Mouse (Mus musculus) gastrocnemius, adult 18-20 months (tissue): ENCODE results near the gene Cacybp. TPM values are rescaled to one million over a fixed set of nuclear protein-coding genes. Genes with fewer than 3 reads are reported as not detected.
A peak's percentile ranks its signal among the peaks of the same experiment; 100 is the strongest.

ENCODE experiments used
- DNase-seq: peaks from one replicate; pipeline ENCODE4 v3.0.0; 2021; ENCODE audit warnings: low spot score
- long read RNA-seq, 2 experiments: library from polyadenylated mRNA; stranded (forward); transcript quantifications; one replicate each; pipeline ENCODE4 v2.0.0; 2021
- total RNA-seq, 2 experiments: library from RNA; stranded (reverse); gene quantifications; 2 replicates each; pipeline ENCODE4 v1.2.3; 2021

Gene Cacybp
- 10 to 100 TPM; 55.7 to 56.1 TPM for total RNA-seq
- long read RNA-seq, experiment 1, transcript Cacybp-201 (6 exons, 2,098 nt) = major isoform, 113 of 116 reads
- long read RNA-seq, experiment 1, partial matches to known transcripts = 2 of 116 reads
- long read RNA-seq, experiment 1, other reads (novel, unspliced or antisense) = 1 of 116 reads
- long read RNA-seq, experiment 2, transcript Cacybp-201 (6 exons, 2,098 nt) = major isoform, 81 of 84 reads
- long read RNA-seq, experiment 2, partial matches to known transcripts = 0 of 84 reads
- long read RNA-seq, experiment 2, other reads (novel, unspliced or antisense) = 3 of 84 reads

GRCm38 (mm10) chr1:160212703-160213669, at the start of gene Cacybp:
Gene Cacybp, minus strand, starts transcription at chr1:160212875.
- DNase-seq = peak; percentile 100

GRCm38 (mm10) chr1:160262415-160262814, 49.7 kb upstream of the Cacybp start:
- no peak for DNase-seq

- no peak for DNase-seq
Measured at GRCm38 (mm10) chr1:160261849-160262248, 49.2 kb upstream of the Cacybp start.

GRCm38 (mm10) chr1:160260605-160261004, 47.9 kb upstream of the Cacybp start:
- no peak for DNase-seq

- no peak for DNase-seq
Measured at GRCm38 (mm10) chr1:160259884-160260283, 47.2 kb upstream of the Cacybp start.

- no peak for DNase-seq
Measured at GRCm38 (mm10) chr1:160253108-160253507, 40.4 kb upstream of the Cacybp start.

- DNase-seq = no peak
Measured at GRCm38 (mm10) chr1:160251388-160252007, 38.8 kb upstream of the Cacybp start.

- DNase-seq = no peak
Measured at GRCm38 (mm10) chr1:160250782-160251181, 38.1 kb upstream of the Cacybp start.

- no peak for DNase-seq
Measured at GRCm38 (mm10) chr1:160249786-160250185, 37.1 kb upstream of the Cacybp start.

GRCm38 (mm10) chr1:160247473-160247872, 34.8 kb upstream of the Cacybp start:
- no peak for DNase-seq

GRCm38 (mm10) chr1:160246844-160247243, 34.2 kb upstream of the Cacybp start:
- no peak for DNase-seq

- no peak for DNase-seq
Measured at GRCm38 (mm10) chr1:160245954-160246353, 33.3 kb upstream of the Cacybp start.

GRCm38 (mm10) chr1:160244689-160245088, 32.0 kb upstream of the Cacybp start:
- DNase-seq = no peak

- DNase-seq = no peak
Measured at GRCm38 (mm10) chr1:160240091-160240490, 27.4 kb upstream of the Cacybp start.

GRCm38 (mm10) chr1:160238852-160239443, 26.3 kb upstream of the Cacybp start:
- no peak for DNase-seq

- DNase-seq = no peak
Measured at GRCm38 (mm10) chr1:160237981-160238380, 25.3 kb upstream of the Cacybp start.

- peak; percentile 19 for DNase-seq
Measured at GRCm38 (mm10) chr1:160233921-160234320, 21.2 kb upstream of the Cacybp start.

GRCm38 (mm10) chr1:160232113-160232512, 19.4 kb upstream of the Cacybp start:
- DNase-seq = no peak

- peak; percentile 32 for DNase-seq
Measured at GRCm38 (mm10) chr1:160231013-160231412, 18.3 kb upstream of the Cacybp start.

- DNase-seq = no peak
Measured at GRCm38 (mm10) chr1:160227850-160228249, 15.2 kb upstream of the Cacybp start.

- no peak for DNase-seq
Measured at GRCm38 (mm10) chr1:160227196-160227595, 14.5 kb upstream of the Cacybp start.

GRCm38 (mm10) chr1:160224093-160224492, 11.4 kb upstream of the Cacybp start:
- DNase-seq = no peak
